Mouse (Mus musculus) cerebellum, postnatal 14 days (tissue): ENCODE measurements around the gene Nme3.
"Not testable (repeated sequence)": the region's sequence is repeated elsewhere in the genome, so short reads cannot be mapped to it uniquely, and the experiment has no call there.

Experiments
- DNase-seq, 2 experiments: peaks; one replicate each; pipeline ENCODE4 v3.0.0; 2021; ENCODE audit warnings: mixed read lengths in 2 of 2

The Nme3 gene

DNA sequence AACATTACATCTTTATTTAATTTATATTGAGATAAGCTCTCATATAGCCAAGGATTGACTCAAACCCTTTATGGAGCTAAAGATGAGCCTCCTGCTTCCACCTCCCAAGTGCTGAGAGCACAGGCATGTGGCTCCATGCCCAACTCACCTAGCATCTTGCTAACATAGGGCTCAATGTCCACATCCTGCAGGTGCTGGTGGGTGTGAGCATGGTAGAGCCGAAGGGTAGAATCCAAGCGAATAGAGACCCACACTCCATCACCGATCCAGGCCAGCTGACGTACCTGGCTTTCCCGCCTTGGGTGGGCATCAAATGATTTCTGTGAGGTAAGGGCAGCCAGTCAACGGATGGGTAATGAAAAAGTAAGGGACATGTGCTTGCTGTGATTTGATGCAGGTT lies 3.7 kb downstream of the Nme3 start:
- no peak for DNase-seq

DNA sequence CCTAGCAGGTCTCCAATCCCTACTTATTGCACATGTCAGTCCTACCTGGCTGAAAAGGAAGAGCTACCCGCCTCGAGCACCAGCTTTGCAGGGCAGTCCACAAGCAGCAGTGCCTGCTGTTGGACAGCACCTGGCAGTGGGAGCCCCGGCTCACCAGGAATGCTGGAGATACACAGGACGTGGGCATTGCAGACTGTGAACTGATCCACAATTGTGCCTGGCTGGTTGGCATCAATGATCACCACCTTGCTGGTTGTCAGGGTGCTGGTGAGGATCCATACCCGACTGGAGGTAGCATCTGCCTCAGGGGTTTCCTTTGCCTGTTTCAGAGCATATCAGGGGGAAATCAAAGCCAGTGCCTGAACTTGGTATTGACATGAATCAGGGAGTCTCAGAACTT lies 5.8 kb downstream of the Nme3 start:
- DNase-seq, result no peak

DNA sequence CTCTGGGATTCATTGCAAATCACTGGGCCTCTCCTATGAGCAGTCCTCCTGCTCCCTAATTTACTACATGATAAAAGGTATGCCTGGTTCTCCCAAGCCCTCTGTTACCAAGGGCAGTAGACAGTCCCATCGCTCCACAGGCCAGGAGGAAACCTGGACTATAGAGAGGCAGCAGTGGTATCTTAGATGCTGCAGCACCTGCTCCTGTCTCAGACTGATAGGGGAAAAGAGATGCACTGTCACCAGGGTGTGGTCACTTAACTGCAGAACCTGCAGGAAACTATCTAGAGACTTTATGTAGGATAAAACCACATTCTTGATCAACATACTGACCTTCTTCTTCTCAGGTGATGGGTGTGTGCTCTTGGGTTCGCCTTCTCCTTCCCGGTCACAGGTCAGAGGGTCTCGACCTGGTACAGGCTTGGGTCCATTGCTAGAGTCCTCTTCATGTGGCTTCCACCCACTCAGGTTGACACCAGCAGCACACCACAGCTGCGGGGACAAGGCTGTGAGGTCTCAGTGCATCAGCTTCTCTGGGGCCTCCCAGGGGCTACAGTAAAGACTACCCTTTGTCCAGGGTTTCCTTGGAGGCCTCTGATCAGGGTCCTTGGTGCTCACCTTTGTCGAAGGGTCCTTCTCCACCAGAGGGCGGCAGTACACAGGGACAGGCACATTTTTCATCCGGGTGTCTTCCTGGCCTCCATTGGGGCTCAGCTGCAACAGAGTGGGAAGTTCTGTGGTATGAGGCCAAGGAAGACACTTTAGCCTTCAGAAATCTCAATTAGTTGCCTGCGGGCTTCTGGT lies 6.6 kb downstream of the Nme3 start:
- peak; percentile 54 to 74 for DNase-seq

- DNase-seq, result no peak
These were observed 7.5 kb downstream of the Nme3 start for GRCm38 (mm10) chr17:24903767-24904166.

DNA sequence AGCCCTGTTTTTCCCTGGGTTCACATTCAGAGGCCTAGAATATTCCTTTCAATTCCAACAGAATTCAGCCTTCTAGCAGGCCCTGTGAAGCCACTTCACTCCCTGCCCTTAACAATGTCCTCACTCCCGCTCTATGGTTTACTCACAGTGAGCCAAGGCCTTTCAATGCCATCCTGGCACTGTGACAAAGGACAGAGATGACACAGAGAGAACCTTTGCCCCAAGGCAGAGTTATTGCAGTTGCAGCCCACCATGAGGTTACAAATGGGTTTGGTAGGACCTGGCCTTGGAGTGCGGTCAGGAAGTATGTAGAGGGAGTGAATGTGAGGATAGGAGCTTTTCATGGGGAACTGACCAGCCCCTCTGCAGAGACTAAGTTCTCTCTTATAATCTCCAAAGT lies 11.3 kb downstream of the Nme3 start:
- no peak for DNase-seq

DNA sequence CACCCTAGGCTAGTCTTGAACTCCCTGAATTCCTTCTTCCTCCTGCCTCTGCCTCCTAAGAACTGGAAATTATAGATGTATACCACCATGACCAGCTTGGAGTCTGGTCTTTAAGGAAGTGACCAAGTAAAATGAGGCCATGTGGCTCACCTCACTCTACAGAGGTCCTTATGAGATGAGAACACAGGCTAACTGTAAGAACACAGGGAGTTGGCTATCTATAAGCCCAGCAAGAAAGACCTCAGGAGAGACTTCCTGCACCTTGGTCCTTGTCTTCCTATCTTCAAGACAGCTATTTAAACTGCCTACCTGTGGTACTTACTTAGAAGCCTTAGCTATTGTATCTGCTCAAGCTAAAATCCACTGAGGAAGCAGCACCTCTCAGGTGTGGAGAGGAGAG lies 17.7 kb downstream of the Nme3 start:
- DNase-seq, result no peak

- DNase-seq, result no peak
These were observed 26.9 kb downstream of the Nme3 start for GRCm38 (mm10) chr17:24923246-24923645.

DNA sequence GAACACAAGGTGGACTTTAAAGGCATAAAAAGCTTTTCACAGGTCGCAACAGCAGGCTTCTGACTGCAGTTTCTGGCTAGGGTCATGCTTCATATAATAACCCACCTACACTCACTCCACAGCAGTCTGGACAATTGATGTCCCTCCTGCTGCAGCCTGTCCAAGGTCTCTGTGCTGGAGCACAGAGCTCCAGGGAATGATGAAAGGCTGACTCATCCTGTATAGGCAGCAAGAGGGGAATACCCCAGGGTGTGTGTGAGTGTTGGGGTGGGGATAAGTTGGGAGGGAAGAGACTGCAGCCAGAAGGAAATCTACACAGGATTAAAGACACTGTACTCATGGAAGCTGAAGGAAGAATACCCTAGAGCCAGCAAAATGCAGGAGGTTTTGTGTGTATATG lies 33.2 kb downstream of the Nme3 start:
- no peak for DNase-seq

GRCm38 (mm10) chr17:24932431-24932830 lies 36.1 kb downstream of the Nme3 start:
- DNase-seq, result no peak

DNA sequence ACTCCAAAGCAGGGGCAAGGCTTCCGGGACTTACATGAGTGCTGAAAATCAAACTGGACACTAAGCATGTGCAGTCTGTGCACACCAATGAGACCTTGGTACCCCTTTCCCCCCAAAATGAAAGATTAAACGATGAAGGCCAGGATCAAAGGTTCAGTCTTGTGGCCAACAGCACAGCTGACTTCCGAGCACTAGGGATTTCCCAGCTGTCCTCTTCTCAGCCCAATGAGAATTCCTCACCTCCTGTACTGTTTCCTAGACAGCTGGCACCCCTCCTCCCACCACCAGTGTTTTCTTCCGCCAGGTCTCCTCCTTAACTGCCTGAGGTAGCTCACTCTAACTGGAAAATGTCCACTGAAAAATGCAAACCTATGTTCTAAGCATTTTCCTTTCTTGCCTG lies 36.9 kb downstream of the Nme3 start:
- DNase-seq, result no peak

- DNase-seq, result no peak
These were observed 38.6 kb downstream of the Nme3 start for GRCm38 (mm10) chr17:24934926-24935325.

- no peak for DNase-seq
These were observed 39.4 kb downstream of the Nme3 start for GRCm38 (mm10) chr17:24935666-24936065.

DNA sequence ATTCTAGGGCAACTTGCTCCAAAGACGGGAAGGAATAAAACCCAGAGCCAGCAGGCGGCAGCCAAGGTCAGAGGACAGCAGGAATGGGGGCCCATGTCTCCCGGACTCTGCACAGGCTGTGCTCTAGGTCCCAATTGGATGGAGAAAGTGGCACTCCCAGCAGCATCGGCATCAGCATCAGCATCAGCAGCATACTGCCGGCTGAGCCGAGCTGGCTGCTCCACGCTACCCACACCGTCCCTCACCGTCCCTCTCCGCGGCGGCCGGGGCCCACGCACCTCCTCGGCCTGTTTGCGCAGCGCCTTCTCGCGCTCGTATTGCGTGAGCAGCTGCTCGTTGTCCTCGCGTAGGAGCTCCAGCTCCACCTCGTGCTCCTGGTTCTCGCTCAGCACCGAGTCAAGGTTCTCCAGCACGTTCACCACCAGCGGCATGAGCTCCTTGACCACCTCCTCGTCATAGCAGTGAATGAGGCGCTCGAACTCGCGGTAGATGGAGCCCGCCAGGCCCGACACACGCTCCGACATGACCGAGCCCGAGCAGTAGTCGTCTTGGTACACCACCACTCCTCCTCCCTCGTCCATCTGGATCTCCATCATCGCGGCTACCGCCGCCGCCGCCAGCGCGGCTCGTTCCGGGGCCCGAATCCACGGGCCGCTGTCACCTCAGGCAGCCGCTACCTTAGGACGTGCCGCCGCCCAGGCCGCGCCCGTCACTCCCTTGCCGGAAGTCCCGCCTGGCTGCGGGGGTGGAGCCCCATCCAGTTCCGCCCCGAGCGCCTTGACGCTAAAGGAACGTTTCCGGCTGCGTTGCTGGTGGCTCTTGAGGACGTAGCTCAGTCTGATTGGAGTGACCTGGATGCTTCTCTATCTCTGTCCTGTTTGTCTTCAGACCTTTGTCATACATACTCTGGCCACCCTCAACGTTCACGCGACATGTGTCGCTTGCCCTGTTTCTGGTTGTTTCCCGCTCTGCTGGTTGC lies 40.2 kb downstream of the Nme3 start, which contains the start of gene Mapk8ip3:
TSS of gene Mapk8ip3 (minus strand) at position 719 of the 979 bp plus-strand sequence.
- peak; percentile 96 to 97 for DNase-seq

DNA sequence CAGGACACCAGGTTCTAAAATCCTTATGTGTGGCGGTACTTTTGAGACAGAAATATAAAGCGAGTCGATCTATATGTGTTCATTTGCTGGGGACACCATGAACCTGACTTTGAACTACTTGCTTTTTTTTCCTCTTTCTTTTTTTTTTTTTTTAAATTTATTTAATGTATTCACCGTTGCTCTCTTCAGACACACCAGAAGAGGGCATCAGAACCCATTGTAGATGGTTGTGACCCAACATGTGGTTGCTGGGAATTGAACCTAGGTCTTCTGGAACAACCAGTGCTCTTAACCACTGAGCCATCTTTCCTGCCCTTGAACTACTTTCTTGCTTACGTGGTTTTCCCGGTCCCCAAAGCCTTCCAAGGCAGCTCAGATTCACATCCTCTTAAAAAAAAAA lies 41.0 kb downstream of the Nme3 start:
- DNase-seq, result no peak

DNA sequence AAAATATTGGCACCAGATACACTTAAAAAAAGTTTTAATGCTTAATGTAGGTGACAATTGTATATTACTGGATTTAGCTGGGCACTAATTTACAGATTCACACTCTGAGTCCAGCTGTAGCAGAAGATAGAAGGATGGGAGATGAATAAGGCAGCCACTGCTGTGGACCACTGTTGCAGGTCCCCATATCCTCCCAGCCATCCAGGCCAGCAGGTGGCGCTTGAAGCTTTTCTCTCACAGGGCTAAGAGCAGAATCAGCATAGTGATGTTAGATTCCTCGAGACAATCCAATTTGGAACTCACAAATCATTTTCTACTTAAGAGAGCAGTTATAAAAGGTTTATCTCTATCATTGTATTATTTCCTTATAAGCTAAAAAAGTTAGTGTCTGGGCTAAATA lies 46.2 kb downstream of the Nme3 start:
- DNase-seq, result peak; percentile 63 to 64

GRCm38 (mm10) chr17:24943036-24943435 lies 46.7 kb downstream of the Nme3 start:
- no peak for DNase-seq

GRCm38 (mm10) chr17:24943589-24943988 lies 47.3 kb downstream of the Nme3 start:
- DNase-seq, result not testable (repeated sequence)
